Mouse (Mus musculus): Measurements from ENCODE around the gene Suco. TPM values are rescaled to one million over a fixed set of nuclear protein-coding genes. Genes with fewer than 3 reads are reported as not detected.

The Suco gene
- 20.6 and 21.9 TPM in 2 replicates for polyA plus RNA-seq (2016; fragmentation: Nextera tagmentation; extraction: Ambion mirVana)

DNA sequence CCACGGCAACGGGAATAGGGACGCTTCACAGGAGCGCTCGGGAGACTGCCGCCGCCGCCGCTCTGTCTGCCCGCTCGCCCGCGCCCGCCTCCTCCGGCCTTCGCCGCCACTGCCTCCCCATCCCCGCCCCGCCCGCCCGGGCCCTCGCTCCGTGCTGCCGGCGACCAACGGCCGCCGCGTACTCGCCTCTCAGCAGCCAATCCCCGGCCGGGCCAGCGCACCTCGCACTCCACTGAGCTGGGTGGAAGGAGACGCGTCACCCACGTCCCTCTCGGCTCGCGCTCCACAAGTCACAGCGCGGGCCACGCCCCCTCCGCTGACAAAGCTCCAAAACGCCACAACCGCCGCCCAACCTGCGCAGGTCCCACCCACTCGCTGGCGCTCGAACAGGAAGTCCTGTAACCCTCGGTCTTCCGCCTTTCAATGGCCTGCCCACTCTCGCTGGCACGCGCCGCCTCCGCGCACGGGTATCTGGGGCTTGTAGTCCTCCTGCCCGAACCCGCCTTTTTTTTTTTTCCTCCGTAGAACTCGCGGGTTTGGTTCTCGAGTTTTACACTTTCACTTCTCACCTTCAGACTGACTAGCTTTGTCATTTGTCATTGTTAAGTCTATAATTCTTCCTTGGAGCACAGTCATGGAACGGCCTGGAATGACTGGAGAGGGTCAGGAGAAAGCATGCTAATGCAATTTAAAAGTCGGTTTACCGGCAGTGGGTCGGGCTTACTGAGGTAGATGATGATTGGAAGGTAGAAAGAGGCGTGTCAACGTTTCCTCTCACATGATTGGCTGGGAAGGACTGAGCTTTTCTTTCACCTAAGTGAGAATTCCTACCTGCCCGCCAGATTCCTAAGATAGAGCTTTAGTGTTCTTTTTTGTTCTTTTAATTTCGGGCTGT, at the start of gene Suco:
Suco (minus strand) TSS at position 130 of the 895 bp plus-strand sequence.
- Histone ChIP-seq H3K4me3 (peak within 1 kb of the TSS; percentile 85), H3K27me3 (ENCODE audit: insufficient read depth, poor library complexity, severe bottlenecking) (no peaks in the 10 kb centered on the region), H3K9me3 (no peaks in the 10 kb centered on the region), H3K36me3 (no peaks in the 10 kb centered on the region), H3K27ac (peak within 1 kb of the TSS; percentile 97), H3K4me1 (replicated peaks) (peaks cover 27% of the 10 kb centered on the region)
- under 1% methylated on average over 70 of the region's 74 CpGs for WGBS
- DNase-seq (ENCODE audit: low spot score) = peak; percentile 100

DNA sequence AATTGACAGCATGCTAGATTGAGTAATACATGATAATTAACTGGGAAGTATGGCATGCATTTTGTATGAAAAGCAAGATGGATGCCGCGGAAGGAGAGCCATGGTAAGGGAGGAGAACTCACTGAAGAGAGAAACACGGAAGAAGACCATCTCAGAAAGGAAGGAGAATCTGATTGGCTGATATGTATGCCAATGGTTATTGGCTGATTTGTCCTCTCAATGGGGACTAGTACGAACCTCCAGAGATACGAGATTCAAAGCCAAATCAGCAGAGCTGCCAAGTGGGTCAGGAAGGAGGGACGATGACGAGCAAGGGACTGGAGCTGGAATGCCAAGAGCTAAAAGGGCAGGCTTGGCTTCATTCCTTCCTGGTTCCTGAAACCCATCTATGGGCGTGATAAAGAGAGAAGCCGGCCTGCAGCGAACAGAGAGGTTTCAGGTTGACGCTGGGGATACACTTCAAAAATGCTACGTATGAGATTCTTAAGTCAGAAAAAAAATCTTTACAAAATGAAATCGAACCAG, 48.9 kb upstream of the Suco start:
- H3K36me3 ChIP-seq = no peaks in the 10 kb centered on the region
- no peak overlapping the region for H3K27ac ChIP-seq
- 88% methylated on average over 13 of the region's 13 CpGs for WGBS
- no peak overlapping the region for H3K4me3 ChIP-seq
- no peaks in the 10 kb centered on the region for H3K27me3 ChIP-seq (ENCODE audit: insufficient read depth, poor library complexity, severe bottlenecking)
- no peaks in the 10 kb centered on the region for H3K9me3 ChIP-seq
- DNase-seq (ENCODE audit: low spot score) = no peak
- no peaks in the 10 kb centered on the region for H3K4me1 ChIP-seq (replicated peaks)

DNA sequence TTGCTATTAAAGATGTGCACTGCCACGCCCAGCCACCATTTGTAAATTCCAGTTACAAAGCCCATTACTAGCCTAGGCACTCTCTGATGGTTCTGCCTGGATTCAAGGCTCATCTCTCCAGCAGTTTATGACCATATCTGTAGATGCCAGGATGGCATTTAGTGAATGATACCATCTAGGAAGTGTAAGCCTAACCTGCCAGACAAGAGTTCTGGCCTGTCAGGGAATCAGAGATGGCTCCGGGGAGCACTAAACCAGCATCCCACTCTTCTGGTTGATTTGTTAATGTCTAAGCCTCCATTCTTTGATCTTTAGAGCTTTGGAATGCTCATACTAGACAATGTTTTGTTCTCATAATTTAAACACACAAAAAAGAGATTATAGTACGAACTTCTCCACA, 47.8 kb upstream of the Suco start:
- no peaks in the 10 kb centered on the region for H3K36me3 ChIP-seq
- 77% methylated on average over 3 of the region's 3 CpGs for WGBS
- H3K4me3 ChIP-seq = no peak overlapping the region
- no peak overlapping the region for H3K27ac ChIP-seq
- no peaks in the 10 kb centered on the region for H3K9me3 ChIP-seq
- 0 out of 2 replicates have a peak, but pooled peaks cover under 1% of the 10 kb centered on the region for H3K4me1 ChIP-seq (replicated peaks)
- H3K27me3 ChIP-seq (ENCODE audit: insufficient read depth, poor library complexity, severe bottlenecking) = no peaks in the 10 kb centered on the region
- DNase-seq (ENCODE audit: low spot score) = no peak

DNA sequence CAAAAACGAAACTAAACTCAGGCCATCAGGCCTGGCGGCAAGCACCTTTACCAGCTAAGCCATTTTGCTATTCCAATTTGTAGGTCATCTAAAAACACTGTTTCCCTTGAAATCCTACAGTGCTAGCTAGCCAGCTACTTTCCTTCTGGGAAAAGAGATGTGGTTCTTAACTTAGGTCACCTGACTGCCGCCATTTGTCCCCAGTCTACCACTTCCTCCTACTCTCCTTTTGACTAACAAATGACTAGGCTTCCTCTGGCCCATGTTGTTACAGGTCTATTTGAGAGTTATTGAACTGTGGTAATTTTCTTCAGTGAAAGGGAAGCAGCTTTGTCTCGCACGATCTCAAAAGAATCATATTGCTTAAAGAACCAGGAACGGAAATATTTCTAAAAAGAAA, 45.4 kb upstream of the Suco start:
- no peaks in the 10 kb centered on the region for H3K27me3 ChIP-seq (ENCODE audit: insufficient read depth, poor library complexity, severe bottlenecking)
- no peak overlapping the region for H3K4me3 ChIP-seq
- peaks cover 11% of the 10 kb centered on the region for H3K4me1 ChIP-seq (replicated peaks)
- 86% methylated on average over 6 of the region's 6 CpGs for WGBS
- no peak overlapping the region for H3K27ac ChIP-seq
- no peaks in the 10 kb centered on the region for H3K36me3 ChIP-seq
- H3K9me3 ChIP-seq = no peaks in the 10 kb centered on the region
- DNase-seq (ENCODE audit: low spot score) = no peak

DNA sequence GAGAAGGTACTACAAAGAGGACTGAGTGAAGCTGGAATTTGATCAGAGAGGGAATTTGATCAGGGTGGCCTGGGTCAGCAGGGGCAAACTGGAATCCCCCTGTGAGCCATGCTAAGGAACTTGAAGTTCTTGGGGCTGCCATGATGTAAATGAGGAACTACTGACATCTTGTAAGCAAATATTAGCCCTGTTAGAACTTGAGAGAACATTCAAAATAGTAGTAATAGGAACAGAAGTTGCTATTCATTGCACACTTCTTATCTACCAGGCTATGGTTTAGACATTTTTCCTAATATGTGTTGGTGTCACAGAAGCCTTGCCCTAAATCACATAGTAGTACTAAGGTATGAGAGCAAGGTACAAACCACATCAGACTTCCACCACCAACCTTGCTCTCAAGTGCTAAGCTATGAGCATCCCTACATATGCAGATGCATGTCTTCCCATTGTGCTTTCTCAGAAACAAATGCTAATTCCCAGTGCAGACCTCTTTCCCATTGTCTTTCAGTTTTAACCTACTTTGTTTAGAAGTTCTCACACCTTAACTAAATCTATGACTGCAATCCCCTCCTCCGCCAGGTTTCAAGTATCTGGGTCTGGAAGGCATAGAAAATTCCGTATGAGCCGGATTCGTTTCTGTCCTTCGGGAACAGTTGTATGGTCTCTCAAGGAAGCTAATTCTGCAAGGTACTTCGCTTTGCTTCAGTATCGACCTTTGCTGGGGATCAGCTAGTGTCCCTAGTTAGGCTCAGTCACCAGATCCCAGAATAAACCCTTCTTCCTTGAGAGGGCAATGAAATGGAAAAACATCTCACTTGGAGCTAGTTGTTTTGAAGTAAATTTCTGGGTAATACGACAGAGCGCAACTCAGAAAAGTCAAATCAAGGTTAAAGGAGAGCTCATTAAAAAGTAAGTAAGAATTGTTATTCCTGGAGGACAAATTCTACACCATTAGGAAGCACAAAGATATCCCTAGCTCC, 44.3 kb upstream of the Suco start:
- Histone ChIP-seq H3K9me3 (no peaks in the 10 kb centered on the region), H3K4me1 (replicated peaks) (peaks cover 16% of the 10 kb centered on the region), H3K27ac (no peak overlapping the region), H3K27me3 (ENCODE audit: insufficient read depth, poor library complexity, severe bottlenecking) (no peaks in the 10 kb centered on the region), H3K4me3 (no peak overlapping the region), H3K36me3 (no peaks in the 10 kb centered on the region)
- WGBS = 86% methylated on average over 9 of the region's 9 CpGs
- DNase-seq (ENCODE audit: low spot score) = no peak

DNA sequence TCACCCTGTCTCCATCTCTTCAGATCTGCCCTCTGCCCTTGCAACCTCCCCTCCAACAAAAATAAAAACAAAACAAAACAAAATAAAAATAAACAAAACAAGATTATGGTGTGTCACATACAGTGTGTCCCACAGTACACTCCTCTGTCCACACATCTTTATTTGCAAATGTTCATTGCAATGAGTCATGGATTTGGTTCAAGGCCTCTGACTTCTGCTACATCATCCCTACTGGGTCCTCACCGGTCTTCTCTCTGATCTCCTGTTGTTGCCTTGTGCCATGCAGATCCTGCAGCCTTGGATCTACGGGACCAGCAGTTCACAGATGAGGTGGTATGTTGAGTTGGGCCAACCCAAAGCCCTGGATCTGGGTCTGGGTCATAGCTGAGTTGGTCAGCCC, 43.1 kb upstream of the Suco start:
- no peaks in the 10 kb centered on the region for H3K9me3 ChIP-seq
- no peak overlapping the region for H3K27ac ChIP-seq
- H3K4me1 ChIP-seq (replicated peaks) = peaks cover 16% of the 10 kb centered on the region
- no peak overlapping the region for H3K4me3 ChIP-seq
- no peak for DNase-seq (ENCODE audit: low spot score)
- H3K27me3 ChIP-seq (ENCODE audit: insufficient read depth, poor library complexity, severe bottlenecking) = no peaks in the 10 kb centered on the region
- WGBS = 94% methylated on average over 2 of the region's 2 CpGs
- H3K36me3 ChIP-seq = no peaks in the 10 kb centered on the region

DNA sequence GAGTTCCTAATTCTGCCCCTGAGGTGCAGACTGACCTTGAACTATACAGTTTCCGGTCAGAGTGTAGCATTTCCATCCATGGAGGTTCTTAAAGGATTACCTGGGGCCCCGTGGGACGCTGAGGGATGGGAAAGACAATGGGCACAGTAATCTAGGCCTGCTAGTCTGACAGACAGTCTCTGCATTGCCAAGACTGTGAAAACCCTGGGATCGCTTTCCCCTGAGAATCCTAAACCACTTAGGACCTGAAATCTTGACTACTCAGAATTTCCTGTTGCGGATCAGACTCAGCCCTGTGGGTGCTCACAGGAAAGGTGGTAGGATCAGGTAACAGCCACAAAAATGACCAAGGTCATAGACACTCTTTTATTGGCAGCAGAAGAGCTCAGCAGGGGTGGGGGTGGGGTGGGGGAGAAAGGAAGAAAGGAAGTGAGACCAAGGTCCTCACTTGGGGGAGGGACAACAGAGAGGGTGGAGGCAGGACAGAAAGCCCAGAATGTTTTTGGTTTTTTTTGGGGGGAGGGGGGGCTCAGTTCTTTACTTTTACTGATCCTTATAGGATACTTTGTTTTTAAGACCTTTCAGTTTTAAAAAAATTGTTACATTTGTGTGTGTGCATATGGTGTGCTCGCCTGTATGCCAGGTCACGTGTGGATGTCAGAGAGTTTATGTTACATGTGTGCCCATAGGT, 42.3 kb upstream of the Suco start:
- Histone ChIP-seq H3K36me3 (no peaks in the 10 kb centered on the region), H3K4me1 (replicated peaks) (peaks cover 16% of the 10 kb centered on the region), H3K9me3 (no peaks in the 10 kb centered on the region), H3K4me3 (no peak overlapping the region), H3K27me3 (ENCODE audit: insufficient read depth, poor library complexity, severe bottlenecking) (no peaks in the 10 kb centered on the region), H3K27ac (0 out of 2 replicates have a peak overlapping the region, but pooled peaks have one; percentile 40)
- 53% methylated on average over 7 of the region's 7 CpGs for WGBS
- DNase-seq (ENCODE audit: low spot score) = peak; percentile 12

DNA sequence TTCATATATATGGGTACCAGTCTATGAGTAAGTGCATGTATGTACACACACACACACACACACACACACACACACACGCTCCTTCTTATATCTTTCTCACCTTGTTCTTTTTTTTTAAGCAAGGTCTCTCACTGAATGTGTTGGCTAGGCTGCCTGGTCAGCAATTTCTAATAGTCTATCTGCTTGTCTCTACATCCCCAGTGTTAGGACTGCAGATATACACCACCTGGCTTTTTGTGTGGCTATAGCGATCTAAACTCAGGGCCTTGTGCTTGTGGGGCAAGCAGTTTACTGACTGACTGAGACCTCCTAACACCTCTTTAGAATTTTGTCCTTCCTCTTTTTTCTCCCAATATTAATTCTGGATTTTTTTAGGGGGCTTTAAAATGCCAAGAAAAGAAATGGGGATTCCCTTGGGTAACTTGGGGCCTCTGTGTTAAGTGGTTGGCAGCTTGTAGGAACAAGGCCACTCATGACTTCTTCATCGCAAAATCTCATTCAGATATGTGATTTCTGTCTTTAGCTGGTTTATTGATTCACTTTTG, 41.5 kb upstream of the Suco start:
- Histone ChIP-seq H3K36me3 (no peaks in the 10 kb centered on the region), H3K27me3 (ENCODE audit: insufficient read depth, poor library complexity, severe bottlenecking) (no peaks in the 10 kb centered on the region), H3K9me3 (no peaks in the 10 kb centered on the region), H3K27ac (0 out of 2 replicates have a peak overlapping the region, but pooled peaks have one; percentile 40), H3K4me3 (no peak overlapping the region), H3K4me1 (replicated peaks) (peaks cover 16% of the 10 kb centered on the region)
- DNase-seq (ENCODE audit: low spot score) = no peak
- 86% methylated on average over 3 of the region's 3 CpGs for WGBS

DNA sequence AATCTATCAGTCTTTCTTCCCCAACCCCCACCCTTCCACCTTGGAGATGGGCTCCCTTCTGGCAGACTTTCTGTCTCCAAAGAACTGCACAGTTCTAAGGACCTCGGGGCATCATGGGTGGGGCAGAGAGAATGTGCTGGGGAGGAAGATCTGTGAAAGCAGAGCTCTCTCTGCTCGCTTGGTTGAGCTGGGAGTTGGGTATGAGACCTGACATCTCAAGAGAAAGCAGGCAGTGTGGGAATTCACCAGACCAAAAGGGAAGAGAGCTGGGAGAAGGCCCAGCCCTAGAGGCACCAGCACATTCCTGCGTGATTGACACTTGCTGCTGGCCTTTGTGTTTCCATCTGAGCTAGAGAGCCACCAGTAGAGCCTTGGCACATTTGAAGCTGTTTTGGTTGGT, 39.6 kb upstream of the Suco start:
- WGBS = 45% methylated on average over 3 of the region's 3 CpGs
- no peak for DNase-seq (ENCODE audit: low spot score)
- H3K27ac ChIP-seq = no peak overlapping the region

DNA sequence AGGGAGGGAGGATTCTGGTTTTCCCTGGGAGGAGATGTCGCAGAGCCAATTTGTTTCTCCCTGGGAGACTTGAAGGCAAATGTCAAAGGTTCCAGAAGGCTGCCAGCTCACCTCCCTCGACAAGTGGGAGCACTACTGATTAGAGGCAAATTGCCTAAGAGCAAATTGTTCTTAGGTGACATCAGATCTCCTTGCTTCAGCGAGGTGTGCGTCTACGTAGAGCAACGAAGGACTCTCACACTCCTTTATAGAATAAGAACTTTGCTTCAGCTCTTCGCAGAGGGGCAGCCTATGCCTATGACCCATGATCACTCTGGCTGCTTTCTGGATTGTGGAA, 37.1 kb upstream of the Suco start:
- DNase-seq (ENCODE audit: low spot score) = no peak
- WGBS = 78% methylated on average over 7 of the region's 7 CpGs
- Histone ChIP-seq H3K4me1 (replicated peaks) (peaks cover 8% of the 10 kb centered on the region), H3K27me3 (ENCODE audit: insufficient read depth, poor library complexity, severe bottlenecking) (no peaks in the 10 kb centered on the region), H3K27ac (no peak overlapping the region), H3K9me3 (no peaks in the 10 kb centered on the region), H3K36me3 (no peaks in the 10 kb centered on the region), H3K4me3 (no peak overlapping the region)

More for the DNA sequence above, 39.6 kb upstream of the Suco start:
- peaks cover 16% of the 10 kb centered on the region for H3K4me1 ChIP-seq (replicated peaks)
- H3K9me3 ChIP-seq = no peaks in the 10 kb centered on the region
- no peaks in the 10 kb centered on the region for H3K27me3 ChIP-seq (ENCODE audit: insufficient read depth, poor library complexity, severe bottlenecking)
- H3K36me3 ChIP-seq = no peaks in the 10 kb centered on the region
- H3K4me3 ChIP-seq = no peak overlapping the region

DNA sequence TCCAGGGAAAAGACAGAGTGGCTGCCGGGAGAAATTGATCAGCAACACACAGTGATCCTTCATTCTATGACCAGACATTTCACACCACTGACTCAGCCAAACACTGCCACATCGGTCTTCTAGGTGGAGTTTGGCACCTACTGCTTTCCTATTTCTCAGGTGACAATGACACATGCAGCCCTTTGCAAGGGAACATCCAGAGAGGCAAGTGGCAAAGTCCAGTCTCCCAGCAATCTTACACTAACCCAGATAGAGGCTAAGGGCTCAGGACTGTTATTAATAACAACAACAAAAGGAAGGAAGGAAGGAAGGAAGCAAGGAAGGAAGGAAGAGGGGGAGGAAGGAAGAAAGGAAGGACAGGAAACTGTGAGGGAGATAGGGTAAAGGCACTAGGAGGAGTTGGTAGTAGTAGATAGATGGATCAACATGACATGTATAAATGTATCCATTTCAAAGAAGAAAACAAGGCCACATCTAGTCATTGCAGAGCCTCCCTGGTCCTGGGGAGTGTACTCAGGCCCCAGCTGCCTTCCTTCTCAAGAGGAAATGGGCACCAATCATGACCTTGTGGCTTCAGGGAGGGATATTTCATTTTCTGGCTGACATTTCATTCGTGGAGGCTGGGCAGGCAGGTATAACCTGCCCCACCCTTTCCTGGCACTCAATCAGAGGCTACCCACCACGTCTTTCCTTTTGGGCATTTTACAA, 36.6 kb upstream of the Suco start:
- Histone ChIP-seq H3K27ac (no peak overlapping the region), H3K9me3 (no peaks in the 10 kb centered on the region), H3K4me3 (no peak overlapping the region), H3K36me3 (no peaks in the 10 kb centered on the region), H3K4me1 (replicated peaks) (peaks cover 5% of the 10 kb centered on the region; the same call in 1 of the 2 replicates), H3K27me3 (ENCODE audit: insufficient read depth, poor library complexity, severe bottlenecking) (no peaks in the 10 kb centered on the region)
- no peak for DNase-seq (ENCODE audit: low spot score)
- WGBS = 65% methylated on average over 4 of the region's 4 CpGs

All from hindbrain, embryonic 10.5 days (tissue).